Mouse (Mus musculus) ES-Bruce4 (cell line): ENCODE data around the gene Atg10.

ENCODE experiments used
- CTCF ChIP-seq: IDR thresholded peaks from one replicate; pipeline ENCODE4 v1.8.1; 2011; ENCODE audit warnings: low read depth, low read length
- EP300 ChIP-seq: IDR thresholded peaks from 2 replicates; pipeline ENCODE4 v1.6.1; 2011; ENCODE audit warnings: low read depth, low read length; ENCODE audit not compliant: insufficient read depth

- TF ChIP-seq CTCF (no peak), EP300 (no peak)
Measured at GRCm38 (mm10) chr13:90995034-90995629, 228.6 kb downstream of the Atg10 start.
